Mouse (Mus musculus) limb, embryonic 11.5 days (tissue): Measurements from ENCODE around the gene Stpg1. TPM values are rescaled to one million over a fixed set of nuclear protein-coding genes. Genes with fewer than 3 reads are reported as not detected.

ENCODE experiments used
- ATAC-seq: fragments of 200-750 bp; cut with Nextera tagmentation; 2 replicates; pipeline ENCODE4 v1.8.0; 2017; ENCODE audit warnings: low read depth; ENCODE audit not compliant: insufficient number of reproducible peaks, low FRiP score, low TSS enrichment
- DNase-seq: peaks from one replicate; pipeline ENCODE4 v3.0.0-alpha.2; 2015; ENCODE audit warnings: low spot score
- H3K27ac ChIP-seq: fragments of 300-500 bp; sonication (generic); replicated peaks from 2 replicates; pipeline ENCODE4 v1.5.1; 2014; ENCODE audit warnings: low read depth, mild to moderate bottlenecking, low read length
- H3K27me3 ChIP-seq: fragments of 300-500 bp; sonication (generic); 2 replicates; pipeline ENCODE4 v1.6.1; 2014; ENCODE audit warnings: mild to moderate bottlenecking, low read length, mixed read lengths; ENCODE audit not compliant: control insufficient read depth, insufficient read depth
- H3K36me3 ChIP-seq: fragments of 300-500 bp; sonication (generic); 2 replicates; pipeline ENCODE4 v1.6.1; 2014; ENCODE audit warnings: mild to moderate bottlenecking, low read length, moderate library complexity, mixed read lengths; ENCODE audit not compliant: control insufficient read depth, insufficient read depth
- H3K4me1 ChIP-seq: fragments of 300-500 bp; sonication (generic); 2 replicates; pipeline ENCODE4 v1.6.1; 2014; ENCODE audit warnings: low read length, mixed read lengths; ENCODE audit not compliant: control insufficient read depth, insufficient read depth
- H3K4me2 ChIP-seq: fragments of 300-500 bp; sonication (generic); 2 replicates; pipeline ENCODE4 v1.6.1; 2014; ENCODE audit warnings: low read depth, mild to moderate bottlenecking, moderate library complexity; ENCODE audit not compliant: severe bottlenecking
- H3K4me3 ChIP-seq: fragments of 300-500 bp; sonication (generic); 2 replicates; pipeline ENCODE4 v1.5.1; 2014; ENCODE audit warnings: low read depth, low read length
- H3K9ac ChIP-seq: fragments of 300-500 bp; sonication (generic); 2 replicates; pipeline ENCODE4 v1.6.1; 2014; ENCODE audit warnings: mild to moderate bottlenecking, low read length
- H3K9me3 ChIP-seq: fragments of 300-500 bp; sonication (generic); 2 replicates; pipeline ENCODE4 v1.6.1; 2016; ENCODE audit warnings: low read length; ENCODE audit not compliant: control insufficient read depth
- WGBS: fragments of 180-500 bp; shearing (Covaris S2); extraction: QIAGEN DNeasy Blood & Tissue Kit; methylation state at CpG from one replicate; pipeline ENCODE4 v1.1.7; 2014; 5-methylcytosine and 5-hydroxymethylcytosine counted together
- polyA plus RNA-seq: library from polyadenylated mRNA; unstranded; fragments of >200 nt; fragmentation: Nextera tagmentation; extraction: Ambion mirVana; gene quantifications from 2 replicates; pipeline ENCODE4 v1.2.1, GENCODE M21; 2014

Stpg1 gene
- polyA plus RNA-seq, 1 experiment from 2014 or later, result 0.13 TPM

- H3K4me2 ChIP-seq, result no peak overlapping the region
- no peak overlapping the region for H3K27ac ChIP-seq
- H3K9ac ChIP-seq, result no peak overlapping the region
- 0 out of 2 replicates have a peak, but pooled peaks cover 3% of the 10 kb centered on the region for H3K4me1 ChIP-seq
- 70% methylated on average over 6 of the region's 6 CpGs for WGBS
- H3K27me3 ChIP-seq, result no peaks in the 10 kb centered on the region
- ATAC-seq (no peak), DNase-seq (no peak)
- H3K36me3 ChIP-seq, result no peaks in the 10 kb centered on the region
- H3K9me3 ChIP-seq, result peaks cover 5% of the 10 kb centered on the region; the same call in 1 of the 2 replicates
- H3K4me3 ChIP-seq, result no peak overlapping the region
Measured at GRCm38 (mm10) chr4:135533001-135533400, 38.4 kb downstream of the Stpg1 start.

GRCm38 (mm10) chr4:135535021-135535420 lies 40.4 kb downstream of the Stpg1 start:
- H3K9ac ChIP-seq, result no peak overlapping the region

GRCm38 (mm10) chr4:135539056-135539455 lies 44.5 kb downstream of the Stpg1 start:
- no peak overlapping the region for H3K4me2 ChIP-seq
- H3K4me3 ChIP-seq, result no peak overlapping the region
- 89% methylated on average over 12 of the region's 12 CpGs for WGBS
- ATAC-seq, result no peak
- H3K4me1 ChIP-seq, result no peaks in the 10 kb centered on the region
- no peak overlapping the region for H3K9ac ChIP-seq
- H3K27ac ChIP-seq, result no peak overlapping the region
- no peaks in the 10 kb centered on the region for H3K36me3 ChIP-seq
- H3K9me3 ChIP-seq, result no peaks in the 10 kb centered on the region
- DNase-seq, result no peak
- no peaks in the 10 kb centered on the region for H3K27me3 ChIP-seq

More at GRCm38 (mm10) chr4:135535021-135535420, 40.4 kb downstream of the Stpg1 start:
- Histone ChIP-seq H3K4me3 (no peak overlapping the region), H3K4me2 (no peak overlapping the region), H3K27me3 (no peaks in the 10 kb centered on the region), H3K27ac (no peak overlapping the region), H3K9me3 (peaks cover 5% of the 10 kb centered on the region; the same call in 1 of the 2 replicates), H3K36me3 (no peaks in the 10 kb centered on the region), H3K4me1 (0 out of 2 replicates have a peak, but pooled peaks cover 3% of the 10 kb centered on the region)
- DNase-seq (no peak), ATAC-seq (no peak)
- 97% methylated on average over 3 of the region's 3 CpGs for WGBS

- H3K27me3 ChIP-seq, result no peaks in the 10 kb centered on the region; the same call in 1 of the 2 replicates
- 78% methylated on average over 9 of the region's 9 CpGs for WGBS
- DNase-seq, result no peak
- peaks cover 6% of the 10 kb centered on the region for H3K4me1 ChIP-seq
- no peak overlapping the region for H3K4me3 ChIP-seq
- no peaks in the 10 kb centered on the region for H3K36me3 ChIP-seq
- no peaks in the 10 kb centered on the region for H3K9me3 ChIP-seq
- H3K4me2 ChIP-seq, result no peak overlapping the region
- no peak overlapping the region for H3K27ac ChIP-seq
- ATAC-seq, result no peak
- no peak overlapping the region for H3K9ac ChIP-seq
Measured at GRCm38 (mm10) chr4:135540057-135540456, 45.5 kb downstream of the Stpg1 start.

GRCm38 (mm10) chr4:135544284-135544683 lies 49.7 kb downstream of the Stpg1 start:
- Histone ChIP-seq H3K4me2 (no peak overlapping the region), H3K9me3 (no peaks in the 10 kb centered on the region), H3K27me3 (no peaks in the 10 kb centered on the region; the same call in 1 of the 2 replicates), H3K4me1 (peaks cover 35% of the 10 kb centered on the region), H3K9ac (no peak overlapping the region), H3K36me3 (no peaks in the 10 kb centered on the region), H3K4me3 (no peak overlapping the region), H3K27ac (no peak overlapping the region)
- no peak for ATAC-seq
- DNase-seq, result no peak
- WGBS, result 71% methylated on average over 2 of the region's 2 CpGs

- H3K9ac ChIP-seq, result no peak overlapping the region
- ATAC-seq (no peak), DNase-seq (peak; percentile 54)
- H3K4me3 ChIP-seq, result no peak overlapping the region; the same call in 1 of the 2 replicates
- peak overlapping the region; percentile 39 for H3K4me2 ChIP-seq
- H3K9me3 ChIP-seq, result no peaks in the 10 kb centered on the region
- 9% methylated on average over 8 of the region's 8 CpGs for WGBS
- H3K27ac ChIP-seq, result no peak overlapping the region
- no peaks in the 10 kb centered on the region; the same call in 1 of the 2 replicates for H3K27me3 ChIP-seq
- peaks cover 43% of the 10 kb centered on the region for H3K4me1 ChIP-seq
- H3K36me3 ChIP-seq, result no peaks in the 10 kb centered on the region
Measured at GRCm38 (mm10) chr4:135545080-135545511, 50.5 kb downstream of the Stpg1 start.

- H3K27me3 ChIP-seq, result no peaks in the 10 kb centered on the region; the same call in 1 of the 2 replicates
Measured at GRCm38 (mm10) chr4:135546008-135546407, 51.4 kb downstream of the Stpg1 start.

GRCm38 (mm10) chr4:135546793-135547192 lies 52.2 kb downstream of the Stpg1 start:
- peaks cover 50% of the 10 kb centered on the region for H3K4me1 ChIP-seq
- ATAC-seq, result no peak
- no peak overlapping the region for H3K9ac ChIP-seq
- H3K27me3 ChIP-seq, result no peaks in the 10 kb centered on the region; the same call in 1 of the 2 replicates
- H3K4me2 ChIP-seq, result no peak overlapping the region
- no peaks in the 10 kb centered on the region for H3K9me3 ChIP-seq
- H3K36me3 ChIP-seq, result no peaks in the 10 kb centered on the region
- 93% methylated on average over 4 of the region's 4 CpGs for whole genome bisulfite sequencing
- H3K27ac ChIP-seq, result no peak overlapping the region
- DNase-seq, result no peak
- H3K4me3 ChIP-seq, result no peak overlapping the region

More at GRCm38 (mm10) chr4:135546008-135546407, 51.4 kb downstream of the Stpg1 start:
- Histone ChIP-seq H3K36me3 (no peaks in the 10 kb centered on the region), H3K9ac (no peak overlapping the region), H3K9me3 (no peaks in the 10 kb centered on the region), H3K4me3 (no peak overlapping the region), H3K4me1 (peaks cover 48% of the 10 kb centered on the region), H3K4me2 (no peak overlapping the region), H3K27ac (no peak overlapping the region)
- no peak for DNase-seq
- ATAC-seq, result no peak
- 82% methylated on average over 7 of the region's 7 CpGs for WGBS

- Histone ChIP-seq H3K27me3 (no peaks in the 10 kb centered on the region; the same call in 1 of the 2 replicates), H3K4me2 (no peak overlapping the region), H3K4me3 (no peak overlapping the region), H3K36me3 (no peaks in the 10 kb centered on the region), H3K27ac (no peak overlapping the region), H3K9ac (0 out of 2 replicates have a peak overlapping the region, but pooled peaks have one; percentile 8), H3K9me3 (no peaks in the 10 kb centered on the region), H3K4me1 (peaks cover 50% of the 10 kb centered on the region)
- no peak for DNase-seq
- ATAC-seq, result no peak
- WGBS, result 36% methylated on average over 14 of the region's 14 CpGs
Measured at GRCm38 (mm10) chr4:135547551-135547950, 53.0 kb downstream of the Stpg1 start.
